Mouse (Mus musculus) left cerebral cortex, postnatal 36 days (tissue): ENCODE results near the gene Tll1. TPM values are rescaled to one million over a fixed set of nuclear protein-coding genes. Genes with fewer than 3 reads are reported as not detected.
"Not testable (repeated sequence)": the region's sequence is repeated elsewhere in the genome, so short reads cannot be mapped to it uniquely, and the experiment has no call there.

Experiments used
- DNase-seq, 2 experiments: peaks; one replicate each; pipeline ENCODE4 v3.0.0; 2021 to 2022; ENCODE audit warnings: low spot score in 2 of 2, mixed read lengths in 1 of 2
- intact Hi-C: fragments of 180-260 bp; cut with DNase I; formaldehyde crosslinking; loops from one replicate; pipeline ENCODE4 v1.15.1; 2025
- total RNA-seq, 2 experiments: library from RNA; stranded (reverse); gene quantifications; 2 replicates each; pipeline ENCODE4 v1.2.3; 2021

Tll1 gene
- total RNA-seq, 2 experiments from 2014 or later: 2.1 to 3.4 TPM

GRCm38 (mm10) chr8:64107190-64107589 is 98.9 kb downstream of the Tll1 start:
- no peak for DNase-seq
- intact Hi-C loops: no loop called here

- intact Hi-C loops: no loop called here
These were observed 132.7 kb downstream of the Tll1 start for GRCm38 (mm10) chr8:64073396-64073795.

DNA sequence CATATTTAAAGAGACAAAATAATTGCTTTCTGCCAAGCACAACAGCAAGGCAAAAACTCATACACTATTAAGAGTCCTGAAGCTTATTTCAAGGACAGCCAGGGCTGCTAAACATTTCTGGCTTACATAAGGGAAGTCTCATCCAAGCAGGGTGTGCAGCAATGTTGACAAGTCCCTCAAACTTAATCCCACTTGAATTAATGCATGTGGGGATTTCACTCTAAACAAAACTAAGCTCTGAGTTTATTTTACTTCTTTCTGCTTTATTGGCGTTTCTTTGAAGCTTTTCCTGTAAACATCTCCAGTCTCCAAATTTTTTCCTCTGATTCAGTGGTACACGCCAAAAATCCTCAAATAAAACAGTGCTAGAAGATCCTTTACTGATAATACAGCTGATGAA is 146.2 kb downstream of the Tll1 start:
- DNase-seq: no peak
- intact Hi-C loops: no loop called here

More at GRCm38 (mm10) chr8:64073396-64073795, 132.7 kb downstream of the Tll1 start:
- DNase-seq: no peak

GRCm38 (mm10) chr8:64057571-64057970 is 148.5 kb downstream of the Tll1 start:
- intact Hi-C loops: no loop called here
- DNase-seq: no peak

- intact Hi-C loops: no loop called here
- no peak for DNase-seq
These were observed 157.5 kb downstream of the Tll1 start for GRCm38 (mm10) chr8:64048556-64048955.

GRCm38 (mm10) chr8:64047963-64048505 is 158.0 kb downstream of the Tll1 start:
- intact Hi-C loops: no loop called here
- DNase-seq: no peak

- no peak for DNase-seq
- intact Hi-C loops: no loop called here
These were observed 164.7 kb downstream of the Tll1 start for GRCm38 (mm10) chr8:64041303-64041884.

DNA sequence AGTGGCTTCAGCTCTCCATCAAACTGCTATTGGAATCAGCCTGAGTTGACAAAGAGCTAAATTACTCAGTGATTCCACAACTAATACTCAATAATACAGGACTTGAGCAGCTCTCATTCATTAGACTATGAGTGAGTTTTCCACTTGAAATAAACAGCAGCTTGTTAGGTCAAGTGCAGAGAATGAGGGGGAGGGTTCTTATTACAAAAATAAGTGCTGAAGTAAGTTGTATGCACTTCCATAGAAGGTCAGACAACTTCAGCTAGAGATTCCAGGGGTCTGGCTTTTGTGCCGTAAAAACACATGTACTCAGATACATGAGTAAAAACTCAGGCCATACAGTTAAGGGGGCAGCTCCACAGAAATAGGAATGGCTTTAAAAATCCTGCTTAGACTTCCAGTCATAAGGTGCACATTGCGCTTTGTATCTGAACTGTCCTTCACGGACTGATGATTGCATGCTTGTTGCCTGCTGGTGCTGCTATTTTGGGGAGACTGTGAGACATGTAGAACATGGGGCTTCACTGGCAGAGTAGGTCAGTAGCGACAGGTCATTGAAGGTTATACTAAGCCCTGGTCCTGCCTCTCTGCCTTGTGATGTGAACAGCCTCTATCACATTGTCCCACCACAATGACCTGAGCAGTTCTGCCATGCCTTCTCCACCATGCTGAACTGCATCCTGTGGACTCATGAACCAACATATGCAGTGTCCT is 175.2 kb downstream of the Tll1 start:
- intact Hi-C loops: no loop called here
- no peak for DNase-seq

DNA sequence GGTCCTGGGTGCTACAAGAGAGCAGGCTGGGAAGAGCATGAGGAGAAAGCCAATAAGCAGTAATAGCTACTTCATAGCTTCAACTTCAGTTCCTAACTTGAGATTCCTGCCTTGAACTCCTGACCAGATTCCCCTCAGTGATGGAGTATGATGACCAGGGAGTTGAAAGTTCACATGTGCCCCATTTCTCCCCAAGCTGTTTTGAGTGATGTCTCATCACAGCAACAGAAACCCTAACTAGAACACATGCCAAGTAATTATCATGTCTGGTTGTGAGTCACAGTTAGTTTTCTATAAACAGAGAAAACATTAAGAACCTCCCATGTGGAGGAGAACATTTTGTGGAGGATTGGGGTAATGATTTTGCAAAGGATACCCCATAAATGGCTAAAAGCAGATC is 176.0 kb downstream of the Tll1 start:
- no peak for DNase-seq
- intact Hi-C loops: no loop called here

DNA sequence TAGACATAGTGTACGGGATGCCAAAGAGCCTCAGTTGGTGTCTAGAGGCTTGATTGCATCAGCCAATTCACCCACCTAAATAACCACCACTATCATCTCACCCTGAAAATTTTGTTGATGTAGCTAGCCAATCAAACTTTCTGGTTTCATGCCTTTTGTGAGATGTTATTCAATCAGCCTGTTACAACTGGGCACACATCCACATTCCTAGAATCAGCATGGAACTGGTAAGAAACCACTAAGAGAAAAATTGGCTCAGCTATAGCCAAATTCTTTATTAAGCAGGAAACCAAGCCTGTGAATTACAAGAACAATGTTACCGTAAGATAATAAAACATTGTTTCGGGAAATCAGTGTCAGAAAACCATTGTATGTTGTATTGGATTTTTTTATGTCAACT is 176.5 kb downstream of the Tll1 start:
- no peak for DNase-seq
- intact Hi-C loops: loop anchor here (10.0 kb wide), 1 partner anchor 175 kb away; the partner anchor contains the start of gene Tll1

GRCm38 (mm10) chr8:64024359-64024758 is 181.7 kb downstream of the Tll1 start:
- DNase-seq: no peak
- intact Hi-C loops: loop anchor here (1.0 to 10.0 kb wide), 2 partner anchors 180 to 524 kb away; partner anchors contain the start of gene Tll1

GRCm38 (mm10) chr8:64023579-64023978 is 182.5 kb downstream of the Tll1 start:
- DNase-seq: no peak
- intact Hi-C loops: loop anchor here (10.0 kb wide), 1 partner anchor 181 kb away; the partner anchor contains the start of gene Tll1

GRCm38 (mm10) chr8:64023027-64023426 is 183.0 kb downstream of the Tll1 start:
- DNase-seq: no peak
- intact Hi-C loops: loop anchor here (10.0 kb wide), 1 partner anchor 182 kb away; the partner anchor contains the start of gene Tll1

DNA sequence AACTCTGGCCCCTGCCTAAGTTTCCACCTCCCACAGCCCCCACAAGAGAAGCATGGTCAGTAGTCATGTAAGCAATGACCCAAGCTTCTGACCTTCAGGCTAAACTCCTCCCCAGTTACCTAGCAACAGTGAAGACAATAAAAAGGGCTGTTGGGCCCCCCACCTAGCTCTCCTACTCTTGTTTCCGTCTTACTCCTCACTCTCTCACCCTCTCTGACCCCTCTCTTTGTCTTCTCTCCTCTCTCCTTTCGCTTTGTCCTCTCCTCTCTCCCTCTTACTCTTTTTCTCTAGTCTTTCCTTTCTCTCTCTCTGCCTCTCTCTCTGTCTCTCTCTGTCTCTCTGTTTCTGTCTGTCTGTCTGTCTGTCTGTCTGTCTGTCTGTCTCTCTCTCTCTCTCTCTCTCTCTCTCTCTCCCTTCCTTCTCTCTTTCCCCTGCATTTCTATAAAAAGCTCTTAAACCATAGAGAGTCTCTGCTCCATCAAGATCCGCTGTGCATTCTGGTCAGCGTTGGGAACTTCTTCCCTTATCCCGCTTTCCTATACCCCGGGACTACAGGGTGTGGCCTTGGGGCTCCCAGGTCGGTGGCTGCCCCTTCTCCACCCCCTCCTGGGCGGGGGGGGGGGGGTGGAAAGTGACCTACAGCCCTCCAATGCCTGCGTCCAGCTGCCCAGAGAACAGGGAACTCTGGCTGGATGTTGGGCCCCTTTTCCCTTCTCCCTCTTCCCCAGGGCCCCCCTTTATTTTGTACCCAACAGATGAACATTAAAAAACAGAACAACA is 235.3 kb downstream of the Tll1 start:
- intact Hi-C loops: not testable (repeated sequence)

More for the DNA sequence above, 235.3 kb downstream of the Tll1 start:
- DNase-seq: not testable (repeated sequence)
